Mouse (Mus musculus): Measurements from ENCODE around the gene Papola.

The Papola gene

GRCm38 (mm10) chr12:105784196-105784999 is at the start of gene Papola:
Gene Papola (plus strand): TSS chr12:105784694.
- no peak; the same call in 1 of the 2 replicates for TF ChIP-seq GATA4 (IDR thresholded peaks at IDR 0.05; ENCODE audit: insufficient replicate concordance, low read length)

DNA sequence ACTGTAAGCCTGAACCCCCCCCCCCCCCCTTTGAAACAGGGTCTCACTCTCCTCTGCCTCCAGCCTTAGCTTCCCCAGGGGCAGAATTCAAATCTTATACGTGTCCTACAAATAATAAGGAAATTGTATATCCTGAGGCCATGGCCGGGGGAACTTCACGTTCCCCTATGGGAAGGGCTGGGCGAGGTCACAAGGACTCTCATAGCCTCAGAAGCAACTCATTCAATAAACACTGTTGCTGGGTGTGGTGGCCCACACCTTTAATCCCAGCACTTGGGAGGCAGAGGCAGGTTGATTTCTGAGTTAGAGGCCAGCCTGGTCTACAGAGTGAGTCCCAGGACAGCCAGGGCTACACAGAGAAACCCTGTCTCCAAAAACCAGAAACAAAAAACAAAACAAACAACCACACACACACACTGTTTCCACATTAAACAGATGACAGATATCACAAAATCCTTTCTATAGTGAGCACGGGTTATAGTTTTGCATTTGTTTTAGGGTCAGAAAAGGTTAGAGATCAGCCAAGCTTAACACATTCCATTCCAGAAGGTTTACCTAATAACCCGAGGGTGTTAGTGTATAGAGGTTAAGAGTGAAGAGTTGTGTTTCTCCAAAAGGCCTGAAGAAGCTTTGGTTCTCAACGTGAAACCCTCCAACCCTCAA is 49.1 kb upstream of the Papola start:
- TF ChIP-seq GATA4 (IDR thresholded peaks at IDR 0.05; ENCODE audit: insufficient replicate concordance, low read length), result no peak

- no peak for TF ChIP-seq GATA4 (IDR thresholded peaks at IDR 0.05; ENCODE audit: insufficient replicate concordance, low read length)
Measured at GRCm38 (mm10) chr12:105735889-105736251, 48.6 kb upstream of the Papola start.

DNA sequence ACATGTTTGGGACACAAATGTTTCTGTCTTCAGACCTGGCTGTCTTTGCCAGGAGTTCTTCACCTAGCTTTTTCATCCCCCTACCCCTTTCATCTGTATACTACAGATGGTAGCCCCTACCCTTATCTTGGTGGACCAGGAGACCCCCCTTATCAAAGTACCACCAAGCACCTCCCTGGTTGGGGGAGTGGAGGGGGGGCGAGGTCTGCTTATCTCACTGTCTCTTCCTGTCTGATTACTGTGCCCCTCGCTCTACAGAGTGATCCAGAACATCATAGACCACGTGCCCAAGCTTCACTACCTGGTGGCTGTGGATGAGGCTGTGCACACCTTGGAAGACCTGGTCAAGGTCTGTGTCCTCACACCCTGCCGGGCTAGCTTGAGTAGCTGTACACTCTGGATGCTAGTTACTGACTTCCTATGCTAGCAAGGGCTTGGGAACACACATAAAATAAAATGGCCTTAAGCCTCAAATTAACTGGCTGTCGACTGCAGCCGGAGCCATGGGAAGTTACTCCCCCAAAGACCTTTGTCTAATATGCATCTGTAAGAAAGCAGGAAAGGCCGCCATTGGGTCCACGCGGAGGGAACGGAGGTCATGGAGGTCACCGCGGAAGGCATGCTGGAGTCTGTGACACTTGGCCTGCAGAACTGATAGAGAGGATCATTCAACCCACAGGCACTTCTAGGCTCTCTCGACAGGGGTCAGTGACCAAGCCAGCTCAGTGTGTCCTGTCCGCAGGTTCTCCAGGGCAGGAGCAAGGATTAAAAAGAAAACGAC is 46.0 kb upstream of the Papola start:
- no peak for TF ChIP-seq GATA4 (IDR thresholded peaks at IDR 0.05; ENCODE audit: insufficient replicate concordance, low read length)

GRCm38 (mm10) chr12:105739656-105740055 is 44.8 kb upstream of the Papola start:
- TF ChIP-seq GATA4 (IDR thresholded peaks at IDR 0.05; ENCODE audit: insufficient replicate concordance, low read length), result no peak

GRCm38 (mm10) chr12:105748114-105748513 is 36.4 kb upstream of the Papola start:
- no peak for TF ChIP-seq GATA4 (IDR thresholded peaks at IDR 0.05; ENCODE audit: insufficient replicate concordance, low read length)

- no peak for TF ChIP-seq GATA4 (IDR thresholded peaks at IDR 0.05; ENCODE audit: insufficient replicate concordance, low read length)
Measured at GRCm38 (mm10) chr12:105753813-105754212, 30.7 kb upstream of the Papola start.

- no peak for TF ChIP-seq GATA4 (IDR thresholded peaks at IDR 0.05; ENCODE audit: insufficient replicate concordance, low read length)
Measured at GRCm38 (mm10) chr12:105757816-105758497, 26.5 kb upstream of the Papola start.

GRCm38 (mm10) chr12:105758911-105759310 is 25.6 kb upstream of the Papola start:
- TF ChIP-seq GATA4 (IDR thresholded peaks at IDR 0.05; ENCODE audit: insufficient replicate concordance, low read length), result no peak

DNA sequence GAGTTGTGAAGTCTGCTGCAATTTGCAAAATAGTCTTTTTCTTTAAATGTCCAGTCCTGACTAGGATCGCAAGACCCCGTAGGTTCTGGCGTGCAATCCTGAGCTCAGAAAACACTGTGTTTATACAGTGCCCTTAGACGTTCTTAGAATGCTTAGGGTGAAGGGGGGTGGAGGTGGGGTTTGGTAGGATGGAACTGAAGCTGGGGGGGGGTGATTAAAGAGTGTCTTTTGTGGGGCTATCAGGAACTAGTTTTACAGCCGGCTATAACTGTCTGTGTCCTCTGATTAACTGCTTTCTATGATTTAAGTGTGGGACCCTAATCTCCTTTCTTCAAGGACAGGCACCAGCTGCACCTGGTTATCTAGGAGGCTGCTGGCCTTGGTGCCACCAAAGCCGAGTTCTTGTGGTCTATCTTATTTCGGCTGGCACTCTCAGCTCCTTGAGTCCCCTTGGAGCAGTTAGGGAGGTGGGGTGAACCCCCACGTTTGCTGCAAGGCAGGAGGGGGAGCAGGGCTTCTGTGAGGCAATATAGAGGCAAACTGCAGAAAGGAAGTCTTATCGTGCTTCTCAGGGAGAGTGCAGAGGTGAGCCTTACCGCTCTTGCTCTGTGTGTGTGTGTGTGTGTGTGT is 24.5 kb upstream of the Papola start:
- no peak for TF ChIP-seq GATA4 (IDR thresholded peaks at IDR 0.05; ENCODE audit: insufficient replicate concordance, low read length)

DNA sequence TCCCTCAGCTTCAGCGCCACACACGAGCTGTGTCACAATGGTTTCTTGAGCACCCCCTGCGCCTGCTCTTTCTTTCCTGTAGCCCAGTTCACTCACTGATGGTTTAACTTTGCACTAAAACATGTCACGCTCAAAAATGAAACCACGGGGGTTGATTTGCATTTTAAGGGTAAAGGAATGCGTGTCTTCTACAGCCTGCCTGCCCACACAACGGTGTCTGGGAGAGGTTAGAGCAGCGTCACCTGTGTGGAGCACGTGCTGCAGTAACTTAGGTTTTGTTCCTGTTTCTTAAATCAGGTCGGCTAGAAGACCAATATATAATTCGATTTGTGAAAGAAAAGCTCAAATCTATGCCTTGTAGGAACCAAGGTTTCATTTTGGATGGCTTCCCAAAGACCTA is 23.3 kb upstream of the Papola start:
- no peak for TF ChIP-seq GATA4 (IDR thresholded peaks at IDR 0.05; ENCODE audit: insufficient replicate concordance, low read length)

- TF ChIP-seq GATA4 (IDR thresholded peaks at IDR 0.05; ENCODE audit: insufficient replicate concordance, low read length), result no peak
Measured at GRCm38 (mm10) chr12:105761629-105762028, 22.9 kb upstream of the Papola start.

DNA sequence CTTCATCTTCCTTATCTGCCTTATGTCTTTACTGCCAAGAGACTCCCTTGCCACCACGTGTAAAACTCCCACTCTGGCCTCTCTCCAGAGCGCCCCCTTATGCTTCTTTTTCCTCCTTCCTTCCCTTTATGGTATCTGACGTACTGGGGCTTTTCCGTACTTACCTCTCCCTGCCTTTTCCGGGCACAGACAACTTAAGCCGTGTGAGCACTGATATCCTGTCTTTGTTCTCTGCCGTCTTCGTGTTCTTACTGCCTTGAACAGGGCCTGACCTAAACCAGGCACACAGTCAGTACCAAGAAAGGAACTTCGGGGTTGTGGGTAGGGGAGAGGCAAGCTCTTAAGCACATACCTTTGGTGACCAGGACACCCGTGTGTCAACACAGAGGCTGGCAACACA is 14.8 kb upstream of the Papola start:
- TF ChIP-seq GATA4 (IDR thresholded peaks at IDR 0.05; ENCODE audit: insufficient replicate concordance, low read length), result no peak

- no peak for TF ChIP-seq GATA4 (IDR thresholded peaks at IDR 0.05; ENCODE audit: insufficient replicate concordance, low read length)
Measured at GRCm38 (mm10) chr12:105774871-105775270, 9.6 kb upstream of the Papola start.

DNA sequence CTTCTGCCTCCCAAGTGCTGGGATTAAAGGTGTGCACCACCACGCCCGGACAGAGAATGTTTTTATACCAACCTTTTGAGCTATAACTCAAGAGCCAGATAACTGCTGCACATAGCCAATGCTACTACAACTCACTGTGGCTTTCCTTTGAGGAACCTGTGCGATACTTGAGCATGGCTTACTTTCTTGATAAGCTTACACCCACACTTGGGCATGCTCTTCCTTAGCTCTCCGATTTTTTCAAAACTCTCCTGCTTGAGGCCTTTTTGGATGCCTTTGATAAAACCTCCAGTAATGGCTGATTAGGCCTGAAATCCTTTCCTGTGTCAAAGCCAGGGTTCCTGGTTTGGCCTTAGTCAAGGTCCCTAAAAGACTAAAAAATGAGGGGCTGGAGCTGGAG is 6.8 kb upstream of the Papola start:
- TF ChIP-seq GATA4 (IDR thresholded peaks at IDR 0.05; ENCODE audit: insufficient replicate concordance, low read length), result no peak
